Mouse (Mus musculus) embryonic facial prominence, embryonic 11.5 days (tissue): ENCODE results near the gene Cyb5r3. TPM values are rescaled to one million over a fixed set of nuclear protein-coding genes. Genes with fewer than 3 reads are reported as not detected.

ENCODE experiments used
- ATAC-seq: fragments of 200-750 bp; cut with Nextera tagmentation; replicated peaks from 2 replicates; pipeline ENCODE4 v1.8.0; 2017; ENCODE audit warnings: low read depth; ENCODE audit not compliant: insufficient number of reproducible peaks, low FRiP score, low TSS enrichment
- DNase-seq: peaks from one replicate; pipeline ENCODE4 v3.0.0-alpha.2; 2015; ENCODE audit warnings: low spot score
- H3K27ac ChIP-seq: fragments of 300-500 bp; sonication (generic); replicated peaks from 2 replicates; pipeline ENCODE4 v1.5.1; 2014; ENCODE audit warnings: mild to moderate bottlenecking, low read depth, low read length, control low read depth
- H3K27me3 ChIP-seq: fragments of 300-500 bp; sonication (generic); 2 replicates; pipeline ENCODE4 v1.6.1; 2014; ENCODE audit warnings: mild to moderate bottlenecking, low read length, moderate library complexity, mixed read lengths; ENCODE audit not compliant: control insufficient read depth, insufficient read depth
- H3K36me3 ChIP-seq: fragments of 300-500 bp; sonication (generic); replicated peaks from 2 replicates; pipeline ENCODE4 v1.6.1; 2014; ENCODE audit warnings: low read depth, mild to moderate bottlenecking, low read length, moderate library complexity, mixed read lengths; ENCODE audit not compliant: control insufficient read depth, insufficient read depth
- H3K4me1 ChIP-seq: fragments of 300-500 bp; sonication (generic); 2 replicates; pipeline ENCODE4 v1.6.1; 2014; ENCODE audit warnings: low read length, mixed read lengths; ENCODE audit not compliant: control insufficient read depth, insufficient read depth
- H3K4me2 ChIP-seq: fragments of 300-500 bp; sonication (generic); 2 replicates; pipeline ENCODE4 v1.6.1; 2014; ENCODE audit warnings: low read depth, mild to moderate bottlenecking, control low read depth, low read length, moderate library complexity
- H3K4me3 ChIP-seq: fragments of 300-500 bp; sonication (generic); 2 replicates; pipeline ENCODE4 v1.5.1; 2014; ENCODE audit warnings: low read depth, low read length, control low read depth
- H3K9ac ChIP-seq: fragments of 300-500 bp; sonication (generic); replicated peaks from 2 replicates; pipeline ENCODE4 v1.6.1; 2014; ENCODE audit warnings: mild to moderate bottlenecking, control low read depth, low read length
- H3K9me3 ChIP-seq: fragments of 300-500 bp; sonication (generic); replicated peaks from 2 replicates; pipeline ENCODE4 v1.6.1; 2016; ENCODE audit warnings: mild to moderate bottlenecking, low read length, inconsistent platforms, mixed read lengths; ENCODE audit not compliant: control insufficient read depth
- WGBS: fragments of 180-500 bp; shearing (Covaris S2); extraction: QIAGEN DNeasy Blood & Tissue Kit; methylation state at CpG from one replicate; pipeline ENCODE4 v1.1.7; 2014; 5-methylcytosine and 5-hydroxymethylcytosine counted together
- polyA plus RNA-seq: library from polyadenylated mRNA; unstranded; fragments of >200 nt; fragmentation: Nextera tagmentation; extraction: Ambion mirVana; gene quantifications from 2 replicates; pipeline ENCODE4 v1.2.1, GENCODE M21; 2014

Gene Cyb5r3
- polyA plus RNA-seq, 1 experiment from 2014 or later, result 106 TPM

GRCm38 (mm10) chr15:83118360-83118759, 54.0 kb downstream of the Cyb5r3 start:
- Histone ChIP-seq H3K4me2 (no peak overlapping the region), H3K4me3 (no peak overlapping the region), H3K4me1 (no peaks in the 10 kb centered on the region), H3K27ac (no peak overlapping the region), H3K9ac (no peak overlapping the region), H3K27me3 (no peaks in the 10 kb centered on the region), H3K36me3 (peaks cover 3% of the 10 kb centered on the region), H3K9me3 (no peaks in the 10 kb centered on the region)
- WGBS, result 74% methylated on average over 7 of the region's 7 CpGs
- DNase-seq (no peak), ATAC-seq (no peak)

- ATAC-seq, result 0 out of 2 replicates have a peak, but pooled peaks have one; percentile 21
- Histone ChIP-seq H3K27me3 (no peaks in the 10 kb centered on the region), H3K4me3 (no peak overlapping the region), H3K36me3 (peaks cover 3% of the 10 kb centered on the region), H3K4me1 (no peaks in the 10 kb centered on the region), H3K9me3 (no peaks in the 10 kb centered on the region), H3K4me2 (no peak overlapping the region), H3K9ac (no peak overlapping the region), H3K27ac (no peak overlapping the region)
- no peak for DNase-seq
- 74% methylated on average over 6 of the region's 6 CpGs for WGBS
Measured at GRCm38 (mm10) chr15:83115071-83115470, 57.3 kb downstream of the Cyb5r3 start.

GRCm38 (mm10) chr15:83114106-83114505, 58.3 kb downstream of the Cyb5r3 start:
- H3K9ac ChIP-seq, result no peak overlapping the region
- H3K27me3 ChIP-seq, result no peaks in the 10 kb centered on the region
- H3K4me3 ChIP-seq, result no peak overlapping the region
- H3K27ac ChIP-seq, result no peak overlapping the region
- no peaks in the 10 kb centered on the region for H3K9me3 ChIP-seq
- no peaks in the 10 kb centered on the region for H3K4me1 ChIP-seq
- H3K4me2 ChIP-seq, result no peak overlapping the region
- DNase-seq, result no peak
- H3K36me3 ChIP-seq, result peaks cover 3% of the 10 kb centered on the region
- 77% methylated on average over 9 of the region's 9 CpGs for WGBS
- no peak for ATAC-seq

GRCm38 (mm10) chr15:83112898-83113297, 59.5 kb downstream of the Cyb5r3 start:
- Histone ChIP-seq H3K27ac (no peak overlapping the region), H3K9me3 (no peaks in the 10 kb centered on the region), H3K4me1 (no peaks in the 10 kb centered on the region), H3K4me2 (no peak overlapping the region), H3K36me3 (peaks cover 3% of the 10 kb centered on the region), H3K9ac (0 out of 2 replicates have a peak overlapping the region, but pooled peaks have one; percentile 10), H3K27me3 (no peaks in the 10 kb centered on the region), H3K4me3 (no peak overlapping the region)
- peak; percentile 32; the same call in 1 of the 2 replicates for ATAC-seq
- DNase-seq, result peak; percentile 71
- WGBS, result 11% methylated on average over 10 of the region's 11 CpGs

- H3K4me2 ChIP-seq, result no peak overlapping the region
- 83% methylated on average over 7 of the region's 7 CpGs for WGBS
- H3K4me1 ChIP-seq, result no peaks in the 10 kb centered on the region
- DNase-seq (no peak), ATAC-seq (no peak)
- no peaks in the 10 kb centered on the region for H3K27me3 ChIP-seq
- H3K9me3 ChIP-seq, result no peaks in the 10 kb centered on the region
- no peak overlapping the region for H3K9ac ChIP-seq
- no peak overlapping the region for H3K4me3 ChIP-seq
- H3K27ac ChIP-seq, result no peak overlapping the region
- H3K36me3 ChIP-seq, result no peaks in the 10 kb centered on the region
Measured at GRCm38 (mm10) chr15:83111874-83112273, 60.5 kb downstream of the Cyb5r3 start.

- Histone ChIP-seq H3K27ac (no peak overlapping the region), H3K27me3 (no peaks in the 10 kb centered on the region), H3K9me3 (no peaks in the 10 kb centered on the region), H3K4me3 (no peak overlapping the region), H3K9ac (no peak overlapping the region), H3K36me3 (no peaks in the 10 kb centered on the region), H3K4me1 (no peaks in the 10 kb centered on the region), H3K4me2 (no peak overlapping the region)
- WGBS, result 62% methylated on average over 6 of the region's 6 CpGs
- DNase-seq (no peak), ATAC-seq (no peak)
Measured at GRCm38 (mm10) chr15:83111290-83111689, 61.1 kb downstream of the Cyb5r3 start.

- Histone ChIP-seq H3K27ac (no peak overlapping the region), H3K4me2 (no peak overlapping the region), H3K27me3 (no peaks in the 10 kb centered on the region), H3K9me3 (no peaks in the 10 kb centered on the region), H3K4me1 (no peaks in the 10 kb centered on the region), H3K9ac (no peak overlapping the region), H3K36me3 (no peaks in the 10 kb centered on the region), H3K4me3 (no peak overlapping the region)
- 43% methylated on average over 6 of the region's 6 CpGs for WGBS
- ATAC-seq (no peak), DNase-seq (no peak)
Measured at GRCm38 (mm10) chr15:83107814-83108213, 64.6 kb downstream of the Cyb5r3 start.

GRCm38 (mm10) chr15:83106426-83106825, 66.0 kb downstream of the Cyb5r3 start:
- Histone ChIP-seq H3K4me3 (no peak overlapping the region), H3K9ac (no peak overlapping the region), H3K36me3 (no peaks in the 10 kb centered on the region), H3K4me1 (no peaks in the 10 kb centered on the region), H3K4me2 (no peak overlapping the region), H3K27ac (no peak overlapping the region), H3K27me3 (no peaks in the 10 kb centered on the region), H3K9me3 (no peaks in the 10 kb centered on the region)
- WGBS, result 77% methylated on average over 6 of the region's 6 CpGs
- ATAC-seq, result no peak
- DNase-seq, result no peak
